Mouse (Mus musculus): ENCODE results near the gene Hint2. TPM values are rescaled to one million over a fixed set of nuclear protein-coding genes. Genes with fewer than 3 reads are reported as not detected.

Hint2 gene
- total RNA-seq (2021): 100 to 1,000 TPM in 1 of 2 experiments, 10 to 100 TPM in 1; 79.2 to 121 TPM
- long read RNA-seq, experiment 1, transcript Hint2-201 (5 exons, 610 nt): major isoform, 23 of 27 reads
- long read RNA-seq, experiment 1, partial matches to known transcripts: 1 of 27 reads
- long read RNA-seq, experiment 1, other reads (novel, unspliced or antisense): 2 of 27 reads
- long read RNA-seq, experiment 2, transcript Hint2-201 (5 exons, 610 nt): major isoform, 92 of 109 reads
- long read RNA-seq, experiment 2, partial matches to known transcripts: 10 of 109 reads
- long read RNA-seq, experiment 2, other reads (novel, unspliced or antisense): 5 of 109 reads

DNA sequence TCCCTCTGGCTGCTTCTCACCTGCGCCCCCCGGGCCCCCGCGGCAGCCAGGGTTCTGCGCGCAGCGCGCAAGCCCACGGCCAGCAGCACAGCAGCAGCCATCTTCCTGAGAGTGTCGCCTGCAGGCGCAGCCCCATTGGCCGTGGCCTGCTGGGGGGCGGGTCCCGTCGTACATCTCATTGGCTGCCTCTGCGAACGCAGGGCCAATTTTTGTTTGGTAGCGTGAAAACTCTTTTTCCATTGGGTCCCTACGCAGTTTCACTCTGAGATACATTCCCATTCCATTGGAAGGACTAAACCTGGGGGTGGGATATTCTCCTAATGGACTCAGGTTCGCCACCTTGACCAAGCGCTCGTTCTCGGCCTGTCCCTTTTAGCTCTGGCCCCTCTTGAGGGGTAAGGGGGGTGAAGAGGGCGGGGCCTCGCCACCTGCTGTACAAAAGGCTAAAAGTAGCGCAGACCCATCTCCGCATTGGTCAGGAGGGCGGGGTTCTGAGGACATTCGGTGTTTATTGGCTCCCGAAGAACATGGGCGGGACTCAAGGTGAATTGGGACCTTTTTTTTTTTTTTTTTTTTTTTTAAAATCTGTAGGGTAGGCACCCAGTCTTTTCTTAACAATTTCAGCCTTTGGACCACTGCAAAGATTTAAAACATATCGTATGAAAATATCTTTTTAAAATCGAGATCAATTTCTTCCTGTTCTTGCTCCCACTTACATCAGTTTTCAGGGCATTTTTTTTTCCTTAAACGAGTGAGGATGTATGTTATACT is at the start of gene Hint2:
Hint2 (minus strand) TSS at position 128 of the 771 bp plus-strand sequence.
- DNase-seq (ENCODE audit: low spot score in 2 of 2): peak; percentile 83 to 86

DNA sequence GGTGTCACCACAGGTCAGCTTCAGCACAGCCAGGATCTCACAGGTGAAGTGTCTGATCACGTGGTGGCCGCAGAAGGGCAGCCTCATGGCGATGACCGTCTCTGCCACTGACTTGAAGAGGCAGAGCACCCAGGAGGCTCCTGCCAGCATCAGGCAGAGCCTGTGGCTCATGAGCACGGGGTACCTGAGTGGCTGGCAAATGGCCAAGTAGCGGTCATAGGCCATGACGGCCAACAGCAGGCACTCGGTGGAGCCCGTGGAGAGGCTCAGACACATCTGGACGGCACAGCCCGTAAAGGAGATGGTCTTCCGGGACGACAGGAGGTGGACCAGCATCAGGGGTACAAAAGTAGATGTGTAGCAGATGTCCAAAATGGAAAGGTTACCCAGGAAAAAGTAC is 49.7 kb upstream of the Hint2 start:
- DNase-seq (ENCODE audit: low spot score in 2 of 2): no peak

DNA sequence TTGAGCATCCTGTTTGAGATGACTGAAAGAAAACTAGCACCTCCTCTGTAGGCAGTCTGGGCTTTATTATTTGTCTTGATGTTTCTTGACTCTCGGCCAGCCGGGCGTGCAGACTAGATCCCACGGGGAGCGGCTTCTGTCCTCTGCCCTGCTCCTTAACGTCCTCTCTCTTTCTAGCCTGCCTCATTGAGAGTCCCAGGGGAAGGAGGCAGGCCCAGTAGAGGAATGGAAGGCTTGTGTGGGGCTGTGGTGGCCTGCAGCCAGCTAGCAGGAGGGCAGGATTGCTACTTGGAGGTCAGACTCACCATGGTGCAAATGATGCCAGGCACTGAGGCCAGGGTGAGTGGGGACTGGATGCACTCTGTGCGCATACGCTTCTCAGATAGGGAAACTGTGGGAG is 47.6 kb upstream of the Hint2 start:
- no peak for DNase-seq (ENCODE audit: low spot score in 2 of 2)

DNA sequence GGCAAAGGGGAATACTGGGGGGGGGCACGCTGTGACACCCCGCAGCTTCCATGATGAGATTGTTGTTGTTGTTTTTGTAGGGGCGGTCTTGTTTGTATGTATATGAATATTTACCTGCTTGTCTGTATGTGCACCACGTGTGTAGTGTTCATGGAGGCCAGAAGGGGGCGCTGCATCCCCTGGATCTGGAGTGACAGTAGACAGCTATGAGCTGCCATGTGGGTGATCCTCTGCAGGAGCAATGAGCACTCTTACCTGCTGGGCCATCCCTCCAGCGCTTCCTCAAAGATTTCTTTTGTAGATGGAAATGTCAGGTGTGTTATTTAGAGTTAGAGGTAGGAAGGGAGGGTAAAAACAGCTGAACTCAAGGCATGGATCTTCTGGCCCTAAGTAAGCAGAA is 47.2 kb upstream of the Hint2 start:
- no peak for DNase-seq (ENCODE audit: low spot score in 2 of 2)

DNA sequence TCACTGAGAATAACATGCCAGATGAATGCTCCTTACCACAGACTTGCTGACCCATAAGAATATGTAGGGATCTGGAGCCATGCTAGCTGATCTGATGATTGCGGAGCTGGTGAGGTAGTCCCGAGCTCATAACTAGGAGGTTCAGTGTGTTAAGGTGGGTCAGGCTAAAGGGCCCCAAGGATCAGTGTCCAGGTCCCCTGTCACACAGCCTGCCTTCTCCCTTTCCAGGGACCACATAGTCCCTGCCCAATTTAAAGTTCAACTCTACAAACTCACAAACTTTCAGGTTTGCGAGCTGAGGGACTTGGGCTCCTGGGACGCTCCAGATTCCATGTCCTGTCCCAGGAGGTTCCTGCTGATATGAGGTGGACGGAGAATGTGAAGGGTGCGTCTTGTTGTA is 44.4 kb upstream of the Hint2 start, which contains the start of gene Olfr70:
Olfr70 (minus strand) TSS at position 101 of the 400 bp plus-strand sequence.
- no peak for DNase-seq (ENCODE audit: low spot score in 2 of 2)

DNA sequence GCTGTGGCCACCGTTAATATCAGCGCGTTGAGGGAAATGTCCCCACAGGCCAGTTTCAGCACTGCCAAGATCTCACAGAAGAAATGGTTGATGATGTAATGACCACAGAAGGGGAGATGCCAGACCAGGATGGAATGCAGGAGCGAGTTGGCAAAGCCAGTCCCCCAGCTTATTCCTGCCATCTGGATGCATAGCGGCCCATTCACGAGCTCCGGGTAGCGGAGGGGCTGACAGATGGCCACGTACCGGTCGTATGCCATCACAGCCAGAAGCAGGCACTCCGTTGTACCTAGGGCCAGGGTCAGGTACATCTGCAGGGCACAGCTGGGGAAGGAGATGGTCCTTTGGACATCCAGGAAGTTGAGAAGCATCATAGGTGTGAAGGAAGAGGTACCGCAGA is 40.3 kb upstream of the Hint2 start:
- DNase-seq (ENCODE audit: low spot score in 2 of 2): no peak

DNA sequence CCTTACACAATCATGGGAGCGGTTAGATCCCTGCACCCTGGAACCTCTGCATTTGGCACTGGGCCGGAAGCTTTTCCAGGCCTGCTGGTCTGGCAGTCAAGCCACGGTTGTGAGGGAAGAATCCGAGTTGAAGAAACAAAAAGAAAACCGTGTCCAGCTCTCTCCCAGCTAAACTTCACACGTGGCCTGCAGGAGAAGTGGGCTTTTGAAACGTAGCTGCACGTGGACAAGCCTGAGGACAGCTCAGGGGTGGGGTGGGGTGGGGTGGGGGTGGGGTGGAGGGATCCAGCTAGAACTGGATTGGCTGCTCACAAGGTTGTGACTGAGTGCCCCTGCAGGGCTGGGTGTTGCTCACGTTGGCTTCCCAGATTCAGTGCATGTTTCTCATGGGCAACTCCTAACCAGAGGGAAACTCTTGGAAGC is 39.0 kb upstream of the Hint2 start:
- DNase-seq (ENCODE audit: low spot score in 2 of 2): no peak

DNA sequence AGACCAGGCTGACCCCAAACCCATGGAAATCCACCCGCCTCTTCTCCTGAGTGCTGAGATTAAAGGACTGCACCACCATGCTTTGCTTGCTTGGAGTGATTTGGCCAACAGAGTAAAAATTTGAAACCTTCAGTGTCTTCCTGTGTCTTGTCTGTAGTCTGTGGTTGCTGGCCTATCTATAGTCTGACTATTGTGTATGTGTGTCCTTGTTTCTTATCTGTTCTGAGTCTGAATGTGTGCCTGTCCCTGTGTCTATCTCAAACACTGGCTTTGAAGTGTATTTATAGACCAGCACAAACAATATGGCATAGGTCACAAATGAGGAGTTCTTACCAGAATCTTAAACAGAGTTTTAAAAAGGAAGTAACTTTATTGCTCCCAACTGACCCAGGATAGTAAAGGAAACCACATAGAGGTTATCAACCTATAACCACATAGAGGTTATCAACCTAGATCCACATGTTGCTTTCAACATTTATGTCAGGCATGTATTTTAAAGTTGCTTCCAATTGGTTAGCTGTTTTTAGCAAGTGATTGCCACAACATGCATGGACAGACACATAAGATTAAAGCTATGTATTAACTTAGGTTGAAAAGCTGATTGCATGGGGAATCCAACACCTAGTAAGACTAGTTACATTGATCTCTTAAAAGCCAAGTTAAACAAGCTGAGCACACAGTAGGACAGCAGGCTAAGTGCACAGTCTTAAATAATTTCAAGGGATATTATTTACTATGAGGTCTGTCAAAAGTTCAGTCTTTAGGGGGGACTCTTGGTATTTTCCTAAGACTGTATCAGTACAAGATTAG is 38.4 kb upstream of the Hint2 start:
- no peak for DNase-seq (ENCODE audit: low spot score in 2 of 2)

DNA sequence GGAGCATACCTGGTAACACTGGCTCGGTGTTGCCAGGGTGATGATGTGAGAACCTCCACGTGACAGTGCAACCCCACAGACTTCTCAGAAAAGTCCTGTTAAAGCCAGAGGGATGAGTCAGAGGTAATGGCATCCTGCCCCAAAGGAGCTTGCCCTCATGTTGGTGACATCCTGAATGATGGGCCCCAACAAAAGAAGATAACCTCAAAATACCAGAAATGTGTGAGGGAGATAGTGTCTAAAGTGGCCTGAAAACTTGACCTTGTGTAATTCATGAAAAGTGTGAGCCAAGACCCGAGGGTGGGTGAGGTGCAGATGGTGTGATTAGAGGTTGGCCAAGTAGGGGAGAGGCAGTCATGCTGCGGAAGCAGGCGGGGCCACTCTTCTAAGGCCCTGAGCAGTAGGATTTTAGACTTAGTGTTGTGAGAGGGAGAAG is 37.6 kb upstream of the Hint2 start:
- DNase-seq (ENCODE audit: low spot score in 2 of 2): peak in 1 of 2 experiments; percentile 40

DNA sequence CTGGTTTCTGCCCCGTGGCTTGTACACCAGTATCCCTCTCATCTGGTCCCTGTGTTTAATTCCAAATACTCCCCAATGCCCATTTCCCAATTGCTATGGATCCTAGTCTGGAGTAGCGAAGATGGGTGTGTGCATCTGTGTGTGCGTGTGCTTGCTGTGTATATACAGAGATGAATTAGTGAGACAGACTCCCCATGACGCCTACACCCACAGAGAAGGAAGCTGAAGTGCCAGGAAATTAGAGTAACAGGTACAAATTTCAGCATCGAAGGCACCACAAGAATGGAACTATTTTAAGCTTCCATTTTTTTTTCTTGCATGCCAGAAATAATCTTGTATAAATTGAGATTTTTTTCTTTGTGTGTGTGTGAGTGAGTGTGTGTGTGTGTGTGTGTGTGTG is 34.8 kb upstream of the Hint2 start:
- DNase-seq (ENCODE audit: low spot score in 2 of 2): no peak

DNA sequence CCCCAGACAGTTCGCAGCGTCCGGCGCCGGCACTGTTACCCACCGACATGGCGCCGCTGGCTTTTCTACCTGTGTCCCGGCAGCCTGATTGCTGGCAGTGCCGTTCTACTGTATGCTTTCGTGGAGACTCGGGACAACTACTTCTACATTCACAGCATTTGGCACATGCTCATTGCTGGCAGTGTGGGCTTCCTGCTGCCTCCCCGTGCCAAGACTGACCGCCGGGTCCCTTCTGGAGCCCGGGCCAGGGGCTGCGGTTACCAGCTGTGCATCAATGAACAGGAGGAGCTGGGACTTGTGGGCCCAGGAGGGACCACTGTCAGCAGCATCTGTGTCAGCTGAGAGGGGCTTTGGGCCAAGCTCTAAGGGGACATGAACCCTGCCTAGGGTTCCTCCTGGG is 33.8 kb upstream of the Hint2 start:
- no peak for DNase-seq (ENCODE audit: low spot score in 2 of 2)

DNA sequence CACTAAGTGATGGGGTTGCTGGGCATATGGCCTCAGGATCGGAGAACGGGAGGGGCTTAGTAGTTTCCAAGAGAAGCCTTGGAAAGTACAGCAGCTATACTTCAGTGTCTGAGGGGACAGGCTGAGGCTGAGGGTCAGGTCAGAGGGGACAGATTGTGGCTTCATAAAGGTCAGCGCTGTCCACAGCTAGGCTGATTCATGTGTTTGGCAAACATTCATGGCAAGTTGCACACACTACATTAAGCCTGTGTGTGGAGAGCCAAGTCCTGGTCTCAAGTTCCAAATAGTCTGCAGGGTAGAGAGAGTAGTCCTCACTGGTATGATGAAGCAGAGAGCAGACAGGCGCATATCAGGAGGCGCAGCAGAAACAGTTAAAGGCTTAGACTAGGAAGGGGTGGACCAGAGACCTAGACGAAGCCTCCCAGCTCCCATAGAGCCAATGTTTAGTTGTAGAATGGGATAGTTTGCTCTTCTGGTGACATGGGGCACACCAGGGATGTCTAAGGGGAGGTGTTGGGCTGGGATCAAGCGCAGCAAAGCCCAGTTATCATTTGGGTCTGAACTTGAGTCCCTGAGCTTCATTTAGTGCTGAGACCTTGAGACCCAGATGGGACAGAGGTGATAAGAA is 23.3 kb upstream of the Hint2 start:
- DNase-seq (ENCODE audit: low spot score in 2 of 2): peak; percentile 24 to 36

DNA sequence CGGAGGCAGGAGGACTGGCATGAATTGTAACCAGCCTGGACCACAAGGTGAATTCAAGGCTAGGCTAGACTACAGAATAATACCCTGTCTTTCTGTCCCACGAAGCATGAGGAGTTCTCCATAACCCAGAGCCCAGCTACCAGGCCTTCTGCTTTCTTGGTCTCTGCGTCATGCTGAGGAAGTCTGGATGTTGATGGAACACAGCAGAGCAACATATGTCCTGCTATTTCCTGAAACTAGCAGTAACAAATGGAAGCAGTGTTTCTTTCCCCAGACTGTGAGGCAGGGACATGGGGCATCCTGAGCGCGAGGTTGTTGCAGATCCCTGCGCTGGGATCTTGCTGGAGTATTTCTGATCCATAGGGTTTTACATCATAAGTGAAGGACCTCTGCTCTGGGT is 22.3 kb upstream of the Hint2 start:
- no peak for DNase-seq (ENCODE audit: low spot score in 2 of 2)

DNA sequence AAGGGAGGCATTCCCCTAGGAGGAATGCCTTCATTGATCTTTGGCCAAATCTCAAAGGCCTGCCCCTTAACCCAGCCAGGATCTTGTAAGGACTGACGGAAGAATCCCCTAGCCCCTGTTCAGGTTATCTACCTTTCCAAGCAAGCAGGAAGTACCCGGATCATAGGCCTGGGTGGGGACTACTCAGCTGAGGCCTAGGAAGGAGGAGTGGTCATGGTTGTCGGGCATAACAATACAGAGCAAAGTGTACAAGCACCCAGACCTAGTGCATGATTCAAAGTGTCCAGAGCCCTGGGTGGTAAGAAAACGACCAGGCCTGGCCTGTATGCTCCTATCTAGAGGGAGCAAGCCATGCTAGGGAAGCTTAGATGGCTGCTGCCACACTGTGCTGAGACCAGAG is 19.3 kb upstream of the Hint2 start:
- DNase-seq (ENCODE audit: low spot score in 2 of 2): no peak

DNA sequence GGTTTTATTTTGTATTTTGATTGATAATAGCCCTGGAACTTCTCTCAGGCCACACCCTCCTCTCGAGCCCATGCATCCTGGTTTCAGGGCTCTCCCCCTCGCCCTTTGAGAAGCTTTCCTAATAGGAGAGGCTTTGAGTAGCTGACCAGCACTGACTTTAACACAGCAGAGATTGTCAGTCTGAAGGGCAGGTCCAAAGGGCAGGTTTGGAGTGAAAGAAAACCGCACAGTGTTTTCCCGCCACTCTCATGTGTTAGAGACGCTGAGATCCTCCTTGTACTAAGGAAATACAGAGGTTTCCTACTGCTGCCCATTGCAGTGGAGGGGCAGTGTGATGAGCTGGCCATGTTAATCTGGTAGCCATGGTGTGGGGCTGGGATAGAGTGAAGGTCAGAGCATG is 18.7 kb upstream of the Hint2 start:
- no peak for DNase-seq (ENCODE audit: low spot score in 2 of 2)

DNA sequence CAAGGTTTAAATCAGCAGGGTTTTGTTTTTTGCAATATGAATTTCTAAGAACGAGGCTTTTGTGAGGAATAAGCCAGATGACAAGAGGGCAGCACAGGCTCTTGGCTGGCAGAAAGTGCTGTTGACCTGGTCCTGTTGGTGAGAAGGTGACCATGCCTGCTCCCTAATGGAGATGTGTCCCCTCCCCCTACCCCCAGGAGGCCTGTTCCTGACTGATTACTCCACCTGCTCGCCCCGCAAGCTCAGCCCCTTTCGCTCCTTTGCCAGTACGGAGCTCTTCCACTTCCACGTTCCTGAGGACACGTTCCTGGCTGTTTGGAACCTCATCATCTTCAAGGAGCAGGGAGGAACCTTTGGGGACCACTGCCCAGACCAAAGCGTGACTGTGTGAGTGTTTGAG is 17.4 kb upstream of the Hint2 start:
- DNase-seq (ENCODE audit: low spot score in 2 of 2): no peak

DNA sequence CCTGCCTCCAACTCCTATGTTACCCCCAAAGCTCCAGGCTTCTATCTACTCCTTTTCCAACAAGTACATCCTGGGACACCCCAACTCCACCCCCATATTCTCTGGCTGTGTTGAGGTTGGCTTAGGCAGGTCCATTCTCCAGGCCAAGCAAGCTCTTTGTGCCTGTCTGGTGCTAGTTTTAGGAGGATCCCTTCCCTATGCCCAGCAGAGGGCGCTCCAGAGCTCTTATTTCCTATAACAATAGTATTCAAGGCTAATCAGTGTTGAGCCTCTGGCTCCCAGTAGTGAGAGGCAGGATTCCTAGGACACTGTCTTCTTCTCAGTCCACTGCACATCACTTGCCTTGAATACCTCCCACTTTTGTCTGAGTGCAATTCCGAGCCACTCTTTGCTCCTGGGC is 15.8 kb upstream of the Hint2 start:
- DNase-seq (ENCODE audit: low spot score in 2 of 2): peak; percentile 88 to 94

DNA sequence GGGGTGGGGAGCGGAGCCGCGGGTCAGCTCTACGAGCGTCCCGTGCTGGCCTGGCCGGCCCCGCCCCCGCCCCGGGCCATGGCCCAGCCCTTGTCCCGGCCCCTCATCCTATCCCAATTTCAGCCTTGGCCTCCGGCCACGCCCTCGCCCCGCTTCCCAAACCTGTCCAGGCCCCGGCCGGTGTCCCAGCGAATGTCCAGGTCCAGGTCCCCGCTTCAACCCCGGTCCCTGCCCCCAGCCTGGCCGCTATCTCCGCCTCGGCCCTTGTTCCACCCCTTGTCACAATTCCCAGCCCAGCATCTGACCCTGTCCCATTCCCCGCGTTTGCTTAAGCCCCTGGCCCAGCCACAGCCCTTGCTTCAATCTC is 13.1 kb upstream of the Hint2 start:
- peak in 1 of 2 experiments; percentile 77 for DNase-seq (ENCODE audit: low spot score in 2 of 2)

DNA sequence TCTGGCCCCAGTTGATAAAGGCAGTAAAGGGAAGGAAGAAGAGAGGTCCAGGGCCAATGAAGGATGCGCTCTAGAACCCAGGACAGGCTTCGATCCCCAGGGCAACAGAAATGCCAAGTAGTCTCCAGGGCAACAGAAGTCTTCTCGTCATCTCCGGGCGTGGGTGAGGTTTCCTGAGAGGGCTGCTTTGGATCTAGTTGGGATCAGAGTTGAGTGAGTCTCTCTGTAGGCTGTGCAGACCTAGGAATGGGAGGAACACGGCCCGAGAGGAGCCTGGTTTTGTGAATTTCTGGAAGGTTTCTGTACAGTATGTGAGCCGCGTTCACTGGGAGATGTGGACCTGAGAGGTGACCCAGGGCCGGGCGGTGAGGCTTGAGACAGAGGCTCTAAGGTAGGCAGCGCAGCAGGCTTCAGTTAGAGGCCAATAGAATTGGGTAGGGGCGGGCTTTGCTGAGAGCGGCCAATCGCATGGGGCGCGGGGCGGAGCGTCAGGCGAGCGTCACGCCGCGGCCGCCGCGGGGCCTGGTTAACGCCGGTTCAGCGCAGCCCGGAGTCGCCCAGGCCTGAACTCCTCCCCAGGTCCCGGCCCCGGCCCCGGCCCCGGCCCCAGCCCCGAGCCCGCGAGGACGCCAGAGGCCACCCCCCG is 12.6 kb upstream of the Hint2 start, which contains the start of the genes Tmem8b and Fam221b:
Tmem8b (plus strand) TSS at position 190 of the 646 bp plus-strand sequence.
Fam221b (minus strand) TSS at position 364 of the 646 bp plus-strand sequence.
- peak; percentile 84 to 87 for DNase-seq (ENCODE audit: low spot score in 2 of 2)

DNA sequence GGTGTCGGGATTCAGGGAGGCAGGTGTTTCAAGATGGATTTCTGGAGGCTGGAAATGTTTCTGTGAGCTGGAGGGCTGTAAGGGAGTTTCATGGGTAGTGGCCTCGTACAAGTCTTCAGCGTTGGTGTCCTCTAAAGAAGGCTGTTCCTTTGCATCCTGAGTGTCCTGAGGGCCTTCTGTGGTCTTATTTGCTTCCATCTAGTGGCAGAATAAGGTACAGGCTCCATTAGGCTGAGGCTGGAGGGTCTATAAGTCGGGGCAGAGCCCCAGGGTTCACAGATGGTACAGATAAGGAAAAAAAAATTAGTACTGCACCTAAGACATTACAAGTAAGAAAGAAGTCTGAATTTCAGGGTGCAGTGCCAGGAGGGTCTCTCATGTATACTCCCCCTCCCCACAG is 10.1 kb upstream of the Hint2 start:
- no peak for DNase-seq (ENCODE audit: low spot score in 2 of 2)

DNA sequence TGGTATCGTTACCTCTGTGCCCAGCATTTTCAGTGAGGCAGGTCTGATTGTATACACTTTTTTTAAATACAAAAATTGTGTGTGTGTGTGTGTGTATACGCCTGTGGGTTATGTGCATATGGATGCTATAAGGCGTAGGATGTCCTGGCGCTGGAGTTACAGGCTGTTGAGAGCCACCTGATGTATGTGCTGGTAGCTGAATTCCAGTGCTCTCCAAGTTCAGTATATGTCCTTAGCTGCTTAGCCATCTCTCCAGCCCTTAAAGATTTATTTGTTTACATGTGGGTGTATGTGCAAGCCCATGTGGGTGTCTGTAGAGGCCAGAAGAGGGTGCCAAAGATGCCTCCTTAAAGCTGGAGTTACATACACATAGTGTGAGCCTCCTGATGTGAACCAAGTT is 880 bp upstream of the Hint2 start:
- no peak for DNase-seq (ENCODE audit: low spot score in 2 of 2)
